Mouse (Mus musculus): ENCODE measurements around the gene Rbfox1. TPM values are rescaled to one million over a fixed set of nuclear protein-coding genes. Genes with fewer than 3 reads are reported as not detected.

Rbfox1 gene
- polyA plus RNA-seq, 1 experiment: not detected

DNA sequence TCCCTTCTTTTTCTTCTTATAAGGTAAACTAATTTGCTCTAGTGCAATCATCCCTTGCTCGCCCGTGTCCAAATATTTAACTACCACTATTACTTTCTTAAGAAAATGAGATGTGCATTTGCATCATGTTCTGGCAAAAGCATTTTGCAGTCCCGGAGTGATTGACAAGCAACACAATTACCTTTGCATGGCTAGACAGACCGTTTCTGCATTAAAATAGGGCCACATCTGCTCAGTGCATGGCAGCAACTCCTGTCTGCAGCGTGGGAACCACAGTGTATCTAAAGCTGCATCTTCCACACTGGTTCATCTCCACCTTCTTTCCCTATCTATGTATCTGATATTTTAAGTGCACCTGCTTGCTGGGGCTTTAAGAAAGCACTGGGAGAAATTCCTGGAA, 1473.9 kb downstream of the Rbfox1 start:
- Histone ChIP-seq H3K4me3 (replicated peaks; ENCODE audit: control insufficient read depth, low read depth, low read length) (no peak overlapping the region), H3K27ac (ENCODE audit: control insufficient read depth, insufficient read depth, low read depth, low read length, poor library complexity) (no peak overlapping the region), H3K4me1 (ENCODE audit: control insufficient read depth, insufficient read depth, low read length) (no peaks in the 10 kb centered on the region)
- 71% methylated on average over 5 of the region's 5 CpGs for WGBS
- TF ChIP-seq CTCF (IDR thresholded peaks at IDR 0.05; ENCODE audit: control insufficient read depth, insufficient read depth, low read length): no peak
- TF ChIP-seq POLR2A (IDR thresholded peaks at IDR 0.05; ENCODE audit: borderline replicate concordance, control insufficient read depth, low read depth, low read length): no peak

DNA sequence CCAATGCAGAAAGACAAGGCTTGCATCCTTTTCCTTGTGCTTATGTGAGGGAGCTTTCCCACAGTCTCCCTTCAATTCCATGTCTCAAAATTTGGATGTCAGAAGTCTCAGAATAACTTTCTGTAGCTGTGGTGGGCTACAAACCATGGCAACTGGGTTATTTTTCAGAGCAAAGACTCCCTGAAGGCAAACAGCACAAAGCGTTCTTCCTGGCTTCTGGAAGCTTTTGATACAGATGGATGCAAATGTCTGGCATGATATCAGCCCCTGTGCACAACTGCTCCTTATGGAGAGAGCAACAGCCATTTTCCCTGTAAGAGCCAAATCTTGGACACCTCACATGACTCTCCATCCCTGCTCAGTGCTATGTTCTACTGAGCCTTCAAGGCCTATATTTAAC, 1475.6 kb downstream of the Rbfox1 start:
- H3K27ac ChIP-seq (ENCODE audit: control insufficient read depth, insufficient read depth, low read depth, low read length, poor library complexity): no peak overlapping the region
- H3K4me3 ChIP-seq (replicated peaks; ENCODE audit: control insufficient read depth, low read depth, low read length): no peak overlapping the region
- 83% methylated on average over 1 of the region's 1 CpGs for WGBS
- no peaks in the 10 kb centered on the region for H3K4me1 ChIP-seq (ENCODE audit: control insufficient read depth, insufficient read depth, low read length)
- no peak for TF ChIP-seq CTCF (IDR thresholded peaks at IDR 0.05; ENCODE audit: control insufficient read depth, insufficient read depth, low read length)
- TF ChIP-seq POLR2A (IDR thresholded peaks at IDR 0.05; ENCODE audit: borderline replicate concordance, control insufficient read depth, low read depth, low read length): no peak

DNA sequence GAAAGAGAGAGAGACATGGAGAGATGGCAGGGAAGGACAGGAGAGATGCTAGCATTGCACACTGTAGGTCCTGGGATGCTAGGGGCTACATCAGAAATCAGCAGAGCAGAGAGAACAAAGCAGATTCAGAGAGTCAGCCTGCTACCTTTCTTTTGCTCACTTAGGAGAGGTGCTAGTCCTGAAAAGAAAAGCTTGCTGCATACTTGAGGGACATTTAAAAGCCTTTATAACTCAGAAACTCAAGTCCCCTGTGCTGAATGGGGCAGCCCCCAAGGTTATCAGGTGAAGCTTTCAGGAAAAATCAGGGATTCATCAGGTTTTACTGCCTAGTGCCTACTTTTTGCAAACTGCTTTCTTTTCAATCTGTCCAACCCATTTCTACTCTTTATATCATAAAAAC, 1480.7 kb downstream of the Rbfox1 start:
- Histone ChIP-seq H3K27ac (ENCODE audit: control insufficient read depth, insufficient read depth, low read depth, low read length, poor library complexity) (no peak overlapping the region), H3K4me3 (replicated peaks; ENCODE audit: control insufficient read depth, low read depth, low read length) (no peak overlapping the region), H3K4me1 (ENCODE audit: control insufficient read depth, insufficient read depth, low read length) (no peaks in the 10 kb centered on the region)
- no peak for TF ChIP-seq CTCF (IDR thresholded peaks at IDR 0.05; ENCODE audit: control insufficient read depth, insufficient read depth, low read length)
- no peak for TF ChIP-seq POLR2A (IDR thresholded peaks at IDR 0.05; ENCODE audit: borderline replicate concordance, control insufficient read depth, low read depth, low read length)

DNA sequence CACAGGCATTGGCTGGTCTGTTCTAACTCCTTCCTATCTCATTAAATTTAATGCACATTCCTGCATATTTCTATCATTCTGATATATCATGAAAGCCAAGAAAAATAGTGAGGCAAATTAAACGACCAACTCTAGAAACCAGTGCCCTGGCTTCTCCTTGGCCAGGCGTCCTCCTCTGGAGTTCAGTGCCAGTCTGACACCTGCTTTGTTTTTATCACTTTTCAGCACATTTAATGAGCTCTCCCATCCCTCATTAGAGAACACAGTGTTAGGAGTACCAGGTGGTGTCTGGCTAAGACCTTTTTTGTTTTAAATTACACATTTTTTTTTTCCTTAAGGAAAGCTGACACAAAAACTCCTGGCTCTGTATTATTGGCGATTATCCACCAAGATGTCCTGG, 1489.0 kb downstream of the Rbfox1 start:
- Histone ChIP-seq H3K4me1 (ENCODE audit: control insufficient read depth, insufficient read depth, low read length) (no peaks in the 10 kb centered on the region), H3K4me3 (replicated peaks; ENCODE audit: control insufficient read depth, low read depth, low read length) (no peak overlapping the region), H3K27ac (ENCODE audit: control insufficient read depth, insufficient read depth, low read depth, low read length, poor library complexity) (no peak overlapping the region)
- 78% methylated on average over 3 of the region's 3 CpGs for WGBS
- no peak for TF ChIP-seq POLR2A (IDR thresholded peaks at IDR 0.05; ENCODE audit: borderline replicate concordance, control insufficient read depth, low read depth, low read length)
- no peak for TF ChIP-seq CTCF (IDR thresholded peaks at IDR 0.05; ENCODE audit: control insufficient read depth, insufficient read depth, low read length)

DNA sequence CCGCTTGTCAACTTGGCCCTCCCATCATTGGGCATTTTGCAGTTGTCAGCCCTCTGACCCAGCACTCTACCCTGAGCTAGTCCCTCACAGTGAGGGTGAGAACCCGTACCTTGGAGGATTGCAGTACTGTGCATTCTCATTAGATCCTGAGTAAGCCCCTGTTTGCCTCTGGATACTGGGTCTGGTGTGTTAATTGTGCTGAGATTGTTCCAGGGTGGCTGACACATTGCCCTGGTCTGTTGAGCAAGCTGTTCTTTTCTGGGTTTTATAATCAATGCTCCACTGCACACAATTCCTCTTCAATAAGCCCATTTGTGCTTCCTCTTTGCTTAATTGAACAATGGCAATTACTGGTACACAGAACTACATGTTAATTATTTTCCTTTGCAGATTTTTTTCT, 1489.5 kb downstream of the Rbfox1 start:
- no peak for TF ChIP-seq POLR2A (IDR thresholded peaks at IDR 0.05; ENCODE audit: borderline replicate concordance, control insufficient read depth, low read depth, low read length)
- no peak for TF ChIP-seq CTCF (IDR thresholded peaks at IDR 0.05; ENCODE audit: control insufficient read depth, insufficient read depth, low read length)

DNA sequence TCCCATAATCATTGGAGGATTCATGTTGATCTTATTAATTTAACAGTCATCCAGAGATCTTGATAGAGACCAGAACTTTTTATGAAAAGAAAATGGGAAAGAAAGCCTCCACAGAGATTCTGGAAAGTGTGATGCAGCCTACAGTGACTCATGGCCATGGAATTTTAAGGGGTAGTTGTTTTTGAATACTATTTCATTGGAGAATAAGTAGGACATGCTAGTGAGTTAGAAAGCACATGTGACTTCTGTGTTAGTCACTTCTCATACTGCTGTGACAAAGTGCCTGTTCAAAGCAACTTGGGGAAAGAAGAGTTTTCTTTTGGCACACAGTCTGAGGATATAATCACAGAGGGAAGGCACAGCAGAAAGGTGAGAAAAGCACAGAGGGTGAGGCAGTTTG, 1510.9 kb downstream of the Rbfox1 start:
- no peak overlapping the region for H3K27ac ChIP-seq (ENCODE audit: control insufficient read depth, insufficient read depth, low read depth, low read length, poor library complexity)
- TF ChIP-seq CTCF (IDR thresholded peaks at IDR 0.05; ENCODE audit: control insufficient read depth, insufficient read depth, low read length) (no peak), POLR2A (IDR thresholded peaks at IDR 0.05; ENCODE audit: borderline replicate concordance, control insufficient read depth, low read depth, low read length) (no peak)
- H3K4me1 ChIP-seq (ENCODE audit: control insufficient read depth, insufficient read depth, low read length): no peaks in the 10 kb centered on the region
- H3K4me3 ChIP-seq (replicated peaks; ENCODE audit: control insufficient read depth, low read depth, low read length): no peak overlapping the region

More for the DNA sequence above, 1489.5 kb downstream of the Rbfox1 start:
- no peak overlapping the region for H3K4me3 ChIP-seq (replicated peaks; ENCODE audit: control insufficient read depth, low read depth, low read length)
- no peak overlapping the region for H3K27ac ChIP-seq (ENCODE audit: control insufficient read depth, insufficient read depth, low read depth, low read length, poor library complexity)
- H3K4me1 ChIP-seq (ENCODE audit: control insufficient read depth, insufficient read depth, low read length): no peaks in the 10 kb centered on the region
- 70% methylated on average over 2 of the region's 2 CpGs for WGBS

DNA sequence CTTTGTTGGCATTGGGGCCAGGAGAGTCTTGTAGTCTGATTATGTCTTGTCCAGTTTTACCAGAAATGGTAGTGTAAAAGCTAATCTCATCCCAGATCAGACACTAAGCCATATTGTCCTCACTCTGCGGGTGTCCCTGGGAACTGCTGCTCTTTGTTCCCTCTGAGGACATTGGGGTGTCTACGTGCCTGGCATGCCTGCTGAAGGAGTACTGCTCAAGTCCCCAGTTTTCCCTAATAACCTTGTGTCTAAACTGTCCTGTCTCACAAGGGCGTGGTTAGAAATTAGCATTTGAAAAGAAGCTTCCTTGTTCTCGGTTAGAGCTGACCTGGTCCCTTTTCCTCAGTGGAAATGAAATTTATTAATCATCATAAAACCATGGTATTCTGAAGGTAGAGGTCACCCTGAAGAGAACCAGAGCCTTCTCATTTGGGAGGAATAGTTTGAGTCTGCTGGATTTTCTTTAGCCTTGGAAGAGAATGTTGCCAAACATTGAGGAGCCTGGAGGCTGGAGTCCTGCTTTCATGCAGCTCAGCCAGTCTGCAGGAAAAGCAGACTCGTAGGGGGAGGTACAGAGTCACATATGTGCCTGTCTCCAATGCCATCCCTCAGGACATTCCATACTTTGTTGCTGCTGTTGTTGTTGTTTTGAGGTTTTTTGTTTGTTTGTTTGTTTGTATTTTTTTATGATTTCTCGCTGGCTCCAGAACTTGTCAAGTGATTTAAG, 1519.8 kb downstream of the Rbfox1 start:
- H3K27ac ChIP-seq (ENCODE audit: control insufficient read depth, insufficient read depth, low read depth, low read length, poor library complexity): no peak overlapping the region
- TF ChIP-seq CTCF (IDR thresholded peaks at IDR 0.05; ENCODE audit: control insufficient read depth, insufficient read depth, low read length) (no peak), POLR2A (IDR thresholded peaks at IDR 0.05; ENCODE audit: borderline replicate concordance, control insufficient read depth, low read depth, low read length) (no peak)
- H3K4me1 ChIP-seq (ENCODE audit: control insufficient read depth, insufficient read depth, low read length): no peaks in the 10 kb centered on the region
- H3K4me3 ChIP-seq (replicated peaks; ENCODE audit: control insufficient read depth, low read depth, low read length): no peak overlapping the region
- 67% methylated on average over 6 of the region's 6 CpGs for WGBS

DNA sequence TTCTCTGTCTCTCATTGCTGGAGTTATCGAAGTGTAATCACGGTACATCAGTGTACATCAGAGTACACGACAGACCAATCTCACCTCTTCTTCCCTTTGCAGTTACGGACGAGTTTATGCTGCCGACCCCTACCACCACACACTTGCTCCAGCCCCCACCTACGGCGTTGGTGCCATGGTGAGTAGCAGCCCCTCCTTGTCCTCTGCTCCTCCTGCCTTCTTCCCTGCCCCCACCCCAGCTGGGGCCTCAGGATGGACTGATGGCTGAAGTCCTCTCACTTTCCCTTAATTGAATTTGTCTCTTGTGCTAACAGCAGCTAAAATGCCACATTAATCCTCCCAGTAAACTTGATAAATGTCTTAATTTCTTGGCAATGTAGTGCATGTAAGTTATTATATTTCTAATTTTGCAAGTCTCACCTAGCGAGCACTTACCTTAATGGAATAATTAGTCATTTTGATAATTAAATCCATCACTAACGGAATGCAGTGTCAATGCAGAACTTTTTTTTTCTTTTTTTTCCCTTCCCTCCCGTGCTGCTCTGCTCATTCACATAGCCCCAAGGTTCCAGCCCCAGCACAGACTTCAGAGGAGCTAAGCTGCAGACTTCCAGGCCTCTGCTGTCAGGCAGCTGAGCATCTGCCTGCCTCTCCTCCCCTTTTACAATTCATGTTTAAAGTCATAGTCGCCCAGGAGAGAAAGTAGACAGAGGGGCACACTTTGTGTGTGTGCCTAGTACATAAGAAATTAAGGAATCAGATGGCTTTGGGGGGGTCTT, 1522.9 kb downstream of the Rbfox1 start:
- Histone ChIP-seq H3K4me1 (ENCODE audit: control insufficient read depth, insufficient read depth, low read length) (no peaks in the 10 kb centered on the region), H3K4me3 (replicated peaks; ENCODE audit: control insufficient read depth, low read depth, low read length) (no peak overlapping the region), H3K27ac (ENCODE audit: control insufficient read depth, insufficient read depth, low read depth, low read length, poor library complexity) (no peak overlapping the region)
- no peak for TF ChIP-seq POLR2A (IDR thresholded peaks at IDR 0.05; ENCODE audit: borderline replicate concordance, control insufficient read depth, low read depth, low read length)
- TF ChIP-seq CTCF (IDR thresholded peaks at IDR 0.05; ENCODE audit: control insufficient read depth, insufficient read depth, low read length): no peak
- WGBS: 67% methylated on average over 12 of the region's 12 CpGs

All from bone marrow, adult 2 months (tissue).